Mouse (Mus musculus) liver, adult 2 months (tissue): ENCODE data around the gene Sgca.

Experiments
- CTCF ChIP-seq: fragments of 200-500 bp; IDR thresholded peaks from 2 replicates; pipeline ENCODE4 v1.5.1; 2011; ENCODE audit warnings: low read depth, low read length, control low read depth
- POLR2A ChIP-seq: fragments of 200-500 bp; IDR thresholded peaks from 2 replicates; pipeline ENCODE4 v1.6.1; 2011; ENCODE audit warnings: low read length, control low read depth; ENCODE audit not compliant: insufficient read depth; ENCODE audit errors: extremely low read depth

- TF ChIP-seq CTCF: peak; percentile 78
- no peak for TF ChIP-seq POLR2A
Measured at GRCm38 (mm10) chr11:94936851-94937295, 39.3 kb downstream of the Sgca start.
